Mouse (Mus musculus) forebrain, embryonic 15.5 days (tissue): Measurements from ENCODE around the gene Pes1. TPM values are rescaled to one million over a fixed set of nuclear protein-coding genes. Genes with fewer than 3 reads are reported as not detected.

Experiments
- ATAC-seq: fragments of 200-750 bp; cut with Nextera tagmentation; replicated peaks from 2 replicates; pipeline ENCODE4 v1.8.0; 2017; ENCODE audit warnings: mild to moderate bottlenecking, moderate TSS enrichment, moderate library complexity
- H3K27ac ChIP-seq: fragments of 300-500 bp; sonication (generic); replicated peaks from 2 replicates; pipeline ENCODE4 v1.5.1; 2015; ENCODE audit warnings: mild to moderate bottlenecking, inconsistent platforms
- H3K27me3 ChIP-seq: fragments of 300-500 bp; sonication (generic); 2 replicates; pipeline ENCODE4 v1.6.1; 2015; ENCODE audit warnings: inconsistent platforms
- H3K36me3 ChIP-seq: fragments of 300-500 bp; sonication (generic); 2 replicates; pipeline ENCODE4 v1.6.1; 2015; ENCODE audit warnings: mild to moderate bottlenecking, inconsistent platforms
- H3K4me1 ChIP-seq: fragments of 300-500 bp; sonication (generic); 2 replicates; pipeline ENCODE4 v1.6.1; 2015; ENCODE audit warnings: inconsistent platforms
- H3K4me2 ChIP-seq: fragments of 300-500 bp; sonication (generic); replicated peaks from 2 replicates; pipeline ENCODE4 v1.6.1; 2015; ENCODE audit warnings: mild to moderate bottlenecking, inconsistent platforms
- H3K4me3 ChIP-seq: fragments of 300-500 bp; sonication (generic); 2 replicates; pipeline ENCODE4 v1.5.1; 2015; ENCODE audit warnings: mild to moderate bottlenecking, inconsistent platforms
- H3K9ac ChIP-seq: fragments of 300-500 bp; sonication (generic); replicated peaks from 2 replicates; pipeline ENCODE4 v1.6.1; 2015; ENCODE audit warnings: mild to moderate bottlenecking, inconsistent platforms
- H3K9me3 ChIP-seq: fragments of 300-500 bp; sonication (generic); 2 replicates; pipeline ENCODE4 v1.6.1; 2016; ENCODE audit warnings: inconsistent platforms
- WGBS: fragments of 180-500 bp; shearing (Covaris S2); methylation state at CpG from one replicate; pipeline ENCODE4 v1.1.7; 2015; ENCODE audit warnings: mixed read lengths; 5-methylcytosine and 5-hydroxymethylcytosine counted together
- polyA plus RNA-seq: library from polyadenylated mRNA; unstranded; fragments of >200 nt; fragmentation: Nextera tagmentation; extraction: Ambion mirVana; gene quantifications from 2 replicates; pipeline ENCODE4 v1.2.1, GENCODE M21; 2015

Gene Pes1
- polyA plus RNA-seq, 1 experiment from 2014 or later, result 71.6 TPM

DNA sequence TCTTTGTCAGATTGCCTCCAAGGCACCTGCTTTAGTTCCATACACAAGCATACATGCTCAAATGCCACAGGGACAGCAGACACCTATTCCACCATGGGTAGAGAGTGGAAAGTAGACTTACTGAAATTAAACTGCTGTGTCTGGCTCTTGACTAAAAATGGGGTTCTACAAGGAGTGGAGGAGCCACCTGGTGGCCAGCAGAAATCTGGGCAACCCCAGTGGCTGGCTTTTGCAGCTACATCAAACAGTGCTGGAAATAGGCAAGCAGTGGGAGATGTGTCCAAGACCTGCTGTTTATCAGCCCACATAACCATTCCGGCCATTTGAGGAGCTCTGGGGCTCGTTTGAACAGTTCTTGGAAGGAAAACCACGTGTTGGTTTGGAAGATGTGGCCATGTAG is 6.1 kb downstream of the Pes1 start:
- no peak for ATAC-seq
- WGBS, result 94% methylated on average over 3 of the region's 3 CpGs
- H3K27ac ChIP-seq, result no peak overlapping the region
- H3K9me3 ChIP-seq, result no peaks in the 10 kb centered on the region
- no peaks in the 10 kb centered on the region for H3K27me3 ChIP-seq
- H3K4me1 ChIP-seq, result peaks cover 9% of the 10 kb centered on the region
- no peak overlapping the region for H3K9ac ChIP-seq
- H3K4me3 ChIP-seq, result no peak overlapping the region
- no peak overlapping the region for H3K4me2 ChIP-seq
- H3K36me3 ChIP-seq, result peaks cover 60% of the 10 kb centered on the region

DNA sequence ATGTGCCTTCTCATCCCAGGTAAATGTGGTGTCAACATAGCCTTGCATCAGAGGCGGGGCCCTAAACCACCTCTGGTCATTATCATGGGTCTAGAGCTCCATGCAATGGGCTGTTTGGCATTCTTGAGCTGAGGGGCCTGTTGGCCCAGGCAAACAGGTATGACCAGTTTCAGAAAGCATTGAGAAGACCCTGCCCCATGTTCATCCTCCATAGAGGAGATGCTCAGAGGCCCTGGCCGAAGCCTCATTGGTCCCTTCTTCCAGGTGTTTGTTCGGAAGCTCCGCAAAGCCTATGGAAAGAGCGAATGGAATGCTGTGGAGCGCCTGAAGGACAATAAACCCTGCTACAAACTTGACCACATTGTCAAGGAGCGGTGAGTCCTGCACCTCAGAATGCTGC is 6.6 kb downstream of the Pes1 start:
- H3K27me3 ChIP-seq, result no peaks in the 10 kb centered on the region

DNA sequence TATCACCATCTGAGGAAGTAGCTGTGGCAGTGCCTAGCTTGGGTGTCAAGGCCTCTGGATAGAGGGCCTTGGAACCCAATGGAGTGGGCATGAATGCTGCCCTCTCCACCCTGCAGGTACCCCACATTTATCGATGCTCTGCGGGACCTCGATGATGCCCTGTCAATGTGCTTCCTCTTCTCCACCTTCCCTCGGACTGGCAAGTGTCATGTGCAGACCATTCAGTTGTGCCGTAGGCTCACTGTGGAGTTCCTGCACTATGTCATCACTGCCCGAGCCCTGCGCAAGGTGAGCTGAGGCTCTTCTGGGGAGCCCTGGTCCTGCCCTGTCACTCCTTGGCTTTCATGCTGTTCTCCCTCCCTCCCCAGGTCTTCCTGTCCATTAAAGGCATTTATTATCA is 9.3 kb downstream of the Pes1 start:
- WGBS, result 96% methylated on average over 7 of the region's 7 CpGs
- ATAC-seq, result no peak
- H3K9me3 ChIP-seq, result no peaks in the 10 kb centered on the region
- no peak overlapping the region for H3K4me3 ChIP-seq
- no peak overlapping the region for H3K4me2 ChIP-seq
- H3K9ac ChIP-seq, result no peak overlapping the region
- peaks cover 92% of the 10 kb centered on the region for H3K36me3 ChIP-seq
- no peaks in the 10 kb centered on the region for H3K27me3 ChIP-seq
- no peak overlapping the region for H3K27ac ChIP-seq
- no peaks in the 10 kb centered on the region for H3K4me1 ChIP-seq

More for the DNA sequence above, 6.6 kb downstream of the Pes1 start:
- H3K36me3 ChIP-seq, result peaks cover 65% of the 10 kb centered on the region
- no peak overlapping the region for H3K4me2 ChIP-seq
- WGBS, result 94% methylated on average over 7 of the region's 7 CpGs
- no peak overlapping the region for H3K4me3 ChIP-seq
- no peak overlapping the region for H3K27ac ChIP-seq
- ATAC-seq, result no peak
- H3K4me1 ChIP-seq, result peaks cover 3% of the 10 kb centered on the region
- no peaks in the 10 kb centered on the region for H3K9me3 ChIP-seq
- H3K9ac ChIP-seq, result no peak overlapping the region

DNA sequence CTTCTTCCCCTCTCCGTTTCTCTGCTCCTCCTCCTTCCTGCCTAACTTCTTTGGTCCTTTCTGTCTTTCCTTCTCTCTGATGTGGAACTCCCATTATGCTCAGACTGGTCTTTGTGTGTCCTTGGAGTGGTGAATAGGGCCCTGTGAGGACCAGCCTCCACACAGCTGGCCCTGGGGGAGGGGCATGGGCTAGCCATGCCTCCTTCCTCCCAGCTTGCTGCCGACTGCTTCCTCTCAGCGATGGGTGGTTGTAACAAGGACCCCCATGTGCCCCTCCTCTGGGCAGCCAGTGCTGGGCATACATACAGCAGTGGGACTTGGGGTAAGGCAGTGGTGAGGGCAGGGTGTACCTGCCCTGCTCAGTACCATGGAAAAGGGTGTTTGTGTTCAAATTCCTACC is 10.5 kb downstream of the Pes1 start:
- H3K27me3 ChIP-seq, result no peaks in the 10 kb centered on the region
- ATAC-seq, result no peak
- no peaks in the 10 kb centered on the region for H3K9me3 ChIP-seq
- H3K4me3 ChIP-seq, result no peak overlapping the region
- no peak overlapping the region for H3K27ac ChIP-seq
- H3K9ac ChIP-seq, result no peak overlapping the region
- H3K4me2 ChIP-seq, result no peak overlapping the region
- peaks cover 94% of the 10 kb centered on the region for H3K36me3 ChIP-seq
- H3K4me1 ChIP-seq, result no peaks in the 10 kb centered on the region
- WGBS, result 57% methylated on average over 3 of the region's 3 CpGs

DNA sequence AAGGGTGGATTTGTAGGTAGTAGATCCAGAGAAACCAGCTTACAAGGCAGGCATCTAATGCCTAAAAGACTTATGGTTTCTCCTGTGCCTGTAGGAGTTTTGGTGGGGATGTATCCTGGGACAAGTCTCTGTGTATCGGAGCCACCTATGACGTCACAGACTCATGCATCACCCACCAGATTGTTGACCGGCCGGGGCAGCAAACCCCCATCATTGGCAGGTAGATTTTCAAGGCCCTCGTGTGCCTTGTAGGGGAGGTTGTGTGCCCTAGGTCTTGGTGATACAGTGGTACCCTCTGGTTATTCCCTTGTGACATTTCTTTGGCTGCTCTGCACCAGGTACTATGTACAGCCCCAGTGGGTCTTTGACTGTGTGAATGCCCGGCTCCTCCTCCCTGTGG is 12.9 kb downstream of the Pes1 start, which contains the start of gene 4930556J24Rik:
Gene 4930556J24Rik, minus strand, starts transcription at position 101 of the 400 bp plus-strand sequence.
- Histone ChIP-seq H3K36me3 (peaks cover 78% of the 10 kb centered on the region), H3K4me3 (no peak within 1 kb of the TSS), H3K27me3 (no peaks in the 10 kb centered on the region), H3K4me1 (no peaks in the 10 kb centered on the region), H3K9me3 (no peaks in the 10 kb centered on the region), H3K4me2 (no peak within 1 kb of the TSS), H3K27ac (no peak within 1 kb of the TSS), H3K9ac (no peak within 1 kb of the TSS)
- ATAC-seq, result no peak
- WGBS, result 98% methylated on average over 6 of the region's 6 CpGs

DNA sequence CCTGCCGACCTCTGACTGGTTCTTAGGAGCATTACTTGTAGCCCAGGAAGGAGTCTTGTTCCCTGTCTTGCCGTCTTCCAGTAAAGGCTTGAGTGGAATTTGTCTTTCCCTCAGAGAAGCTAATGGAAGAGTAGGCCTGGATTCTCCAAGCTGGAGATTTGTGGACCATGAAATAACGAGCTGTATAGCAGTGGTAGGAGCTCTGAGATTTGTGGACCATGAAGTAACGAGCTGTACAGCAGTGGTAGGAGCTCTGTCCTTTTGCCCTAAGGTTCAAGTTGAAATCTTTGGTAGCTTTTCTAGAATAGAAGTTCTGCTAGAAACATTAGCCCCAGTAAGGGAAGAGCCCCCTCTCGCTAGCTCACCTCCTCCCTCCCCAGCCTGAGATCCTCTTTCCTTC is 14.6 kb downstream of the Pes1 start:
- no peaks in the 10 kb centered on the region for H3K9me3 ChIP-seq
- no peak for ATAC-seq
- H3K9ac ChIP-seq, result no peak overlapping the region
- no peak overlapping the region for H3K4me3 ChIP-seq
- H3K4me2 ChIP-seq, result no peak overlapping the region
- 87% methylated on average over 5 of the region's 5 CpGs for WGBS
- H3K27me3 ChIP-seq, result no peaks in the 10 kb centered on the region
- H3K36me3 ChIP-seq, result peaks cover 64% of the 10 kb centered on the region
- H3K27ac ChIP-seq, result no peak overlapping the region
- H3K4me1 ChIP-seq, result peaks cover 3% of the 10 kb centered on the region

DNA sequence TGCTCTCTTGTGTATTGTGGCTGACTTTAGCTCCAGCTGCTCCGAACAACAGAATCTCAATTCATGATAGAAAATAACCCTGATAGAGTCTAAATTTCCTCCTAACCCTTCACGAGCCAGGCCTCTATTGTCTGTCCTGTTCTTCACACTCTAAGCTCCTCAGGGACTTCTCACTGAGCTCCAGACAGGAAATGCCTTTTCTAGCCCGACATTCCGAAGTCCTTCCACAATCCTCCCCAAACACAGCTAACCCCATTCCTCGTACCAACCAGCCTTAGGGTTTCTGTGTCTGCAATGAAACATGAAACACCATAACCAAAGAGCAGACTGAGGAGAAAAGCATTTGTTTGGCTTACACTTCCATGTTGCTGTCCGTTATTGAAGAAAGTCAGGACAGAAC is 17.8 kb downstream of the Pes1 start:
- 83% methylated on average over 6 of the region's 6 CpGs for WGBS
- Histone ChIP-seq H3K9ac (no peak overlapping the region), H3K27ac (no peak overlapping the region), H3K4me1 (peaks cover 6% of the 10 kb centered on the region), H3K36me3 (peaks cover 34% of the 10 kb centered on the region), H3K4me2 (no peak overlapping the region), H3K9me3 (no peaks in the 10 kb centered on the region), H3K27me3 (peaks cover 11% of the 10 kb centered on the region; the same call in 1 of the 2 replicates), H3K4me3 (no peak overlapping the region)
- ATAC-seq, result no peak

DNA sequence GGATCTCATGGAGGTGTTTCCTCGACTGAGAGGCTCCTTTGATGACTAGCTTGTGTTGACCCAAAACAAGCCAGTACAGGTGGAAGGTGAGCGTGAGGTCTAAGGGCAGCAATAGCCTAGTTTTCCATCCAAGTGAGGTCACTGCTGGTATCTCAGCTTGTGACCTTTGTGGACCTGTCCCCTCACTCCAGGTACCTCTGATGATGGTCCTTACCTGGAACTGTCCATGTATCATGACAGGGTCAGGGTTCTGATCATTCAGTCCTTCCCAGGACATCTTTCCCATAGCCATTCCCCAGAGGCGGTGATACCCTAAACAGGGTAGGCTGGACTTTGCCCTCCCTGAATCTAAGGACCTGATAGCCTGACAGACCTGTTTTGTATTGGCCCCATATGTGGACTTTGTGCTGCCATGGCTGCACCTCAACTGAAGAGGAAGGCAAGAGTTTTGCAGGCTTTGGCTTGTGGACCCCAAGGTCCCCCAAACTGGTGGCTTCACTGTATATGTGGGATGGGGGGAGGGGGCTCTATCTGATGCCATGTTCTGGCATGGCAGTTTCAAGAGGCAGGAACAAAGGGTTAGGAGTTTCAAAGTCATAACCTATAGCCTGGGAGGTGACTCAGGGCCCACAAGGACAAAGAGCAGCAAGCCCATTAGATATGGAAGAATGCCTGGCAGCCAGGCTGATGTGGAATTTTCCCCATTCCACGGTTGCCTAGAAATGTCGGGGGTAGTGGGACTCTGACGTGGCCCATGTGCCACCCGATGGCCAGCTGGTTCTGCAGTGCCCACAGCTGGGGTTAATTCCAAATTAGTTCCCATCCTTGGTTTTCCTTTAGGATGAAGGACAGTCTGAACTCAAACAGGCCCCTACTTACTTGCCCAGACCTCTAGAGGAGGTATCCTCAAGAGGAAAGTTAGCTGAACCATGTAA is 18.8 kb downstream of the Pes1 start:
- Histone ChIP-seq H3K9ac (no peak overlapping the region), H3K27me3 (peaks cover 11% of the 10 kb centered on the region; the same call in 1 of the 2 replicates), H3K36me3 (peaks cover 24% of the 10 kb centered on the region), H3K27ac (no peak overlapping the region), H3K4me2 (no peak overlapping the region), H3K4me3 (no peak overlapping the region), H3K9me3 (no peaks in the 10 kb centered on the region), H3K4me1 (peaks cover 6% of the 10 kb centered on the region)
- ATAC-seq, result no peak
- WGBS, result 67% methylated on average over 7 of the region's 7 CpGs

DNA sequence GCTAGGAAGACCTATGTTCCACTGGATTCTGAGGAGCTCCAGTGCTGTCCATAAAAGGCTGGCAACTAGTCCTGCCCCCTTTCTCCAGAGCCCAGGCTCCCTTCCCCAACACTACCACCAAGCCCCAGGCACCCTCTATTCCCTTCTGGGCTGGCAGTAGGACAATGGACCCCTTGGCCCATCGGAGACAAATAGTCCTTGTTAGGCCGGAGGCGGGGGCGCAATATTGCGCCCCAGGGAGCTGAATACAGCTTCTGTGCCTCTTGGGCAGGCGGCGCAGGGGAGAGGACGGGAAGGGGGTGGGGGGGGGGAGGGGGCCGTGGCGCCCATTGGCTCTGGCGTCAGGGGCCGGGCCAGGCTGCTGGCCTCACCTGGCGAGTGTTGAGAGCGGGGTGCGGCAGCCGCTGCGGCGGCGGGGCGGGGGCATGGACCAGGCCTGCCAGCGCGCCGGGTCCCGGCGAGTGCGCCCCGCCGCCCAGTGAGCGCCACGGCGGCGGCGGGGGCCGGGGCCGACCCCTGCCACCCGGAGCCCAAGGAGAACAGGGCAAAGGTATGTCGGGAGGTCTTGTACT is 19.6 kb downstream of the Pes1 start, which contains the start of gene Gal3st1:
Gene Gal3st1, plus strand, starts transcription at position 346 of the 572 bp plus-strand sequence.
- Histone ChIP-seq H3K4me3 (peak within 1 kb of the TSS; percentile 41), H3K4me1 (peaks cover 6% of the 10 kb centered on the region), H3K9me3 (no peaks in the 10 kb centered on the region), H3K9ac (peak within 1 kb of the TSS; percentile 43), H3K4me2 (peak within 1 kb of the TSS; percentile 57), H3K27me3 (peaks cover 11% of the 10 kb centered on the region; the same call in 1 of the 2 replicates), H3K36me3 (peaks cover 16% of the 10 kb centered on the region), H3K27ac (no peak within 1 kb of the TSS)
- ATAC-seq, result peak; percentile 74
- under 1% methylated on average over 30 of the region's 37 CpGs for WGBS

DNA sequence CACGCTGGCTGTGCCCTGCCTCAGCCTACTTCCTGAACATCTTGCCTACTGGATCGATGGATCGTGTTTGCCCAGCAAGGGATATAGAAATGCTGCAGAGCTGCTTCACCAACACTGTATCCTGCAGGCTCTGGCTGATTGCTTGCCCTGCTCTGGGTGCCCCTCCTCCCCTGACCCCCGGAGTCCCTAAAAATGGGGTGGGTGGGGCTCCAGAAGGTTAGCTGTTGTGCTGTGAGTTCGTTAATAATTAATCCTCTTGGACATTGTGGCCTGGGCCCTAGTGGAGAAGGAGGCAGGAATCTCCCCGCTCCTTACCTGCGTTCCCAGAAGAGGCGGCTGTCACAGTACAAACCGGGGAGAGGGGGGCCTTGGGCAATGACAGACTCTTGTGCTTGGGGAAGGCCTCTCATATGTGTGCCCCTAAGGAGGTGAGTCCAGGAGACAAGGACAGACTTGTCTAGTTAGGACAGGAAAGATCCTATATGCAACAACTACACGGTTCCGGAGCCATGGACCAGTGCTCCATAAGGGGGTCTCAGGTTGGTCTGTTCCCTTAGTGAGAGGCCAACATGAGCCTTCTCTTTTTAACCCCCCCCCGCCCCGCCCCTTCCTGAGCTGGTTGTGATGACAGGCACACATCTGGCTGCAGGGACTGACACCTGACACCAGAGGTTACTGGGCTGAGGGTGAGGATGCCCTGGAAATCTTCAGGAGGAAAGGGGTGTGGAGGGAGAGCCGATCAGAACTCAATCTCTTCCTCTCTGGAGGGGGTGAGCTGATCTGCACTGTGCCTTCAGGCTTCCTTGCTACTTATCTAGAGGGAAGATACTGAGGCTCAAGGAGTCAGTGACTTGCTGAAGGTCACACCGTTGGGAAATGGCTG is 20.3 kb downstream of the Pes1 start:
- H3K27me3 ChIP-seq, result peaks cover 11% of the 10 kb centered on the region; the same call in 1 of the 2 replicates
- H3K4me1 ChIP-seq, result peaks cover 6% of the 10 kb centered on the region
- peak overlapping the region; percentile 41 for H3K4me3 ChIP-seq
- no peak overlapping the region for H3K27ac ChIP-seq
- H3K9me3 ChIP-seq, result no peaks in the 10 kb centered on the region
- peak overlapping the region; percentile 43 for H3K9ac ChIP-seq
- H3K4me2 ChIP-seq, result peak overlapping the region; percentile 57
- 11% methylated on average over 15 of the region's 15 CpGs for WGBS
- ATAC-seq, result peak; percentile 53; the same call in 1 of the 2 replicates
- peaks cover 8% of the 10 kb centered on the region for H3K36me3 ChIP-seq

DNA sequence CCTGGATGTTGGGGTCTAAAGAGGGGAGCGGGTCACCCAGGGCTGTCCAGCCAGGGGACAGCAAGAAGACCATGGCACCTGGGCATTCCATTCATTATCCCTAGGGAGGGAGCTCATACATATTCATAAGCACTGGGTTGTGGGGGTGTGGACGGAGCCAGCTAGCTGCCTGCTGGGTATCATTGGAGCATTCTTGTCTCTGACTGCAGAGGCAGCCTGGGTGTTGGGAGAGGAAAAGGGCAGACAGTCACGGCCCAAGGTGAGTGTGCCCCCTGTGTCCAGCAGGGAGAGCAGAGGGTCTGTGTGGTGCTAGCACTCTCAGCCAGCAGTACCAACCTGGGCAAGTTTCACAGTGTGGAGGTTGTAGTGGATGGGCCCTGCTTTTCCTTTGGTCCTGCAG is 26.0 kb downstream of the Pes1 start:
- Histone ChIP-seq H3K27me3 (peaks cover 4% of the 10 kb centered on the region; the same call in 1 of the 2 replicates), H3K27ac (no peak overlapping the region), H3K9ac (no peak overlapping the region), H3K4me2 (no peak overlapping the region), H3K4me3 (no peak overlapping the region), H3K36me3 (no peaks in the 10 kb centered on the region), H3K4me1 (no peaks in the 10 kb centered on the region), H3K9me3 (no peaks in the 10 kb centered on the region)
- ATAC-seq, result no peak
- 36% methylated on average over 3 of the region's 3 CpGs for WGBS
